Mouse (Mus musculus) erythroid progenitor cell, adult 5-6 weeks (primary cell): ENCODE results near the gene Nectin2. TPM values are rescaled to one million over a fixed set of nuclear protein-coding genes. Genes with fewer than 3 reads are reported as not detected.
A peak's percentile ranks its signal among the peaks of the same experiment; 100 is the strongest.

Experiments used
- ATAC-seq: replicated peaks from 2 replicates; pipeline ENCODE4 v1.8.0; 2016; ENCODE audit warnings: moderate number of reproducible peaks, mild to moderate bottlenecking, moderate TSS enrichment, inconsistent platforms; ENCODE audit not compliant: poor library complexity, low FRiP score, severe bottlenecking
- total RNA-seq, 2 experiments: library from RNA; stranded (forward) in 1 of 2; stranded (reverse) in 1 of 2; fragments of 150-400 nt in 1 of 2; fragments of 186-747, 209-891 nt in 1 of 2; gene quantifications; 2 replicates each; pipeline versions ENCODE4 v1.2.3 to v1.2.4; 2015 to 2017; ENCODE audit warnings: low replicate concordance in 2 of 2

The Nectin2 gene
- total RNA-seq, 2 experiments from 2014 or later: not detected

- ATAC-seq: no peak
Measured at GRCm38 (mm10) chr7:19769434-19770374, 19.4 kb upstream of the Nectin2 start.

DNA sequence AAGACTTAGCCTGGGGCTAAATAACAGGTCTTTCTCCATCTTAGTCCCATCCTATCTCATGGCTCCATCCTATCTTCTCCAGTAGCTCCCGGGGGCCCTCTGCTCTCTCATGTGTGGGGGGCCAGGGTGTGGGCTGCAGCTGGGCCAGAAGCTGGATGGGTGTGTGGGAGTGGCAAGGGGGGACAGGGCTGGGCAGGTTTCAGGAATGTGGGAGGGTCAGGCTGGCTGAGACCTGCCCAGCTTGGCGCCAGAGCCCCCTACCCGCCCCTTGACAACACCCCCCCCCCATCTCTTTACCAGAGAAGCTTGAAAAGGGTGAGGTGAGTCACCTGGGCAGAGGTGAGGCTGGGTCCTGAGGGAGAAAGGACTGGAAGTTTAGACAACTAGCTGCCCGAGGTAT lies 18.7 kb upstream of the Nectin2 start:
- ATAC-seq: no peak

DNA sequence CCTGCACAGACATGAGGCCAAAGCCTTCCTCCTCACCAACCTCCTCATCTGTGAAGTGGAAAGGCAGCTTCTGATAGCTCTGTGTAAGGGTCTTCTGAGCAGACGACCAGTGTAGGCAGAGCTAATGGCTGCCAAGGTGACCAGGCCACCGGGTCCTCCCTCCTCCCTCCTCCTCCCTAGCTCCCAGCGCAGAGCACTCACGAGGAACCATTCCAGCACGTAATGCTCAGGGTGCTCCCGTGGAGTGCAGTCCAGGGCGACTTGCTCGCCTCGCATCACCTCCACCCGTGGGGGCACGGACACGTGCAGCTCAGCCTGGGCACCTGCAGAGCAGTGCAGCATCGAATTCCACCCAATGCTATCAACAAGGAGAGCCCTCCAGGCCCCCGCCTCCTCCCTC lies 18.0 kb upstream of the Nectin2 start:
- ATAC-seq: no peak

DNA sequence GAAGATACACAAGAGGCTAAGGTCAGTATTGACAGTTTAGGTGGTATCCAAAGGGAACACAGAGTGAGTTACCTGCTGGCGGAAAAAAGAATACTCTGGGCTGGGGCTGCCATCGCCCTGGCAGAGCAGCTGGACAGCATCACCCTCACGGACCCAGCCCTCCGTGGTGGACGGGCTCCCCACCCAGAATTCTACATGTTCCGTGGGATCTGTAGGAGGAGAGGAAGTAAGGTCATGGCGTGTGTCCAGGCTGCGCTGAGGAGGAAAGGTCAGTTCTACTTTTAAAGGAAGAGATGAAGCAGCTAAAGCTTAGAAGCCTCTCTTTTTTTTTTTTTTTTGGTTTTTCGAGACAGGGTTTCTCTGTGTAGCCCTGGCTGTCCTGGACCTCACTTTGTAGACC lies 14.3 kb upstream of the Nectin2 start:
- ATAC-seq: no peak

DNA sequence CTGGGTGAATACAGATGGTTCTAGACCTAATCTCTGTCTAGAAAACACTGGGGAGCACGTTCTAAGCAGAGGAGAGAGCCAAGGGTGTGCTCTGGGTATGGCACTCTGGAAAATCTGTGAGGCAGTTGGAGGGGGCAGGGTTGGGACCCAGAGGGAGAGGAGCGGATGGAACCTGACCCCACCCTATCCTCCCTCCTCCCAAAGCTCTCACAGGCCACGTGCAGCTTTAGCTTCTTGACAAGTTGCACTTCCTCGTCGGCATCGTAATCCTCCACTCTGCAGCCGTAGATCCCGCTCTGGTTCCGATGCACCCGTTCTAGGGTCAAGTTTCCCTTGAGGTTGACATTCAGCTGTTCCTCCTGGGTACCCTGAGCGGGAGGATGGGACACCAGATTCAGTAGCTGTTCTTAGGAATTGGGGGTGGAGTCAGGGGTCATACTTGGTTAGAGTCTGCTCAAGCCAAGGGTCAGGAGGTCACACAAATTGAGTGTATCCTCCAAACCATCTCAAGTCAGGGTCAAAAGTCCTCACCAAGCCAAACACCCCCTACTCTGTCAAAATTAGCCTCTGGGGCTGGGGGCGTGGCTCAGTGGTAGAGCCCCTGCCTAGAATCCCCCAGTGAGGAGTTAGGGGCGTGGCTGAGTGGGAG lies 13.7 kb upstream of the Nectin2 start:
- ATAC-seq: no peak

- no peak for ATAC-seq
Measured at GRCm38 (mm10) chr7:19762283-19762682, 12.0 kb upstream of the Nectin2 start.

GRCm38 (mm10) chr7:19760021-19760420 lies 9.7 kb upstream of the Nectin2 start:
- ATAC-seq: no peak

DNA sequence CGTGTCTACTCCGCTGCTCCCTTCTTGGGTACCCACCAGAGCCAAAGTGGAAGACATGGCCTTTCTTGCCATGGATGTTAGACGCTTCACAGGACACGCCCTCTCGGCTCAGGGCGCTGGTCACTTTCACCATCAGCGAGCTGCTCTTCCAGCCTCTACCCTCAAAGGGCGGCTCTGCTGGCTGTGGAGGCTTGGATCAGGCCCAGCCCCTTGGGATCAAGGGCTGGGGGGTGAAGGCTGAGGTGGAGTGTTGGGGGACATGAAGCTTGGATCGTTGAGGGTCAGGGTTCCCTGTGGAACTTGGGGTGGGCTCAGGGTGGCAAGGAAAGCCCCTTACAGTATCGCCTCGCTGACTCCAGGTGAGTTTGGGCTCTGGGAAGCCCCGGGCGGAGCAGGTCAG lies 8.3 kb upstream of the Nectin2 start:
- ATAC-seq: no peak

- ATAC-seq: peak; percentile 30; the same call in 1 of the 2 replicates
Measured at GRCm38 (mm10) chr7:19755851-19756786, 5.8 kb upstream of the Nectin2 start.

DNA sequence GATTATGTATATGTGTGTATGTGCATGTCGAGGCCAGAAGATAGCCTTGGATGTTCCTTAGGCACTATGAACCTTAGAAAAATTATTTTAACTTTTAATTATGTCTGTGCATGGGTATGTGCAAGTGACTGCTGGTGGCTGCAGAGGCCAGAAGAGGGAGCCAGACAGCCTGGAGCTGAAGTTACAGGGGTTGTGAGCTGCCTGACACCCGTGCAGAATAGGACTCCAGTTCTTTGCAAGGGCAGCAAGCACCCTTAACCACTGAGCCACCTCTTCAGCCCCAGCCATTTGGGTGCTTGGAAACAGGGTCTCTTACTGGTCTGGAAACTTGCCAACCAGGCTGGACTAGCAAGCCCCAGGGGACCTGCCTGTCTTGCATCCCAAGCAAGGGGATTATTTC lies 4.7 kb upstream of the Nectin2 start:
- no peak for ATAC-seq

DNA sequence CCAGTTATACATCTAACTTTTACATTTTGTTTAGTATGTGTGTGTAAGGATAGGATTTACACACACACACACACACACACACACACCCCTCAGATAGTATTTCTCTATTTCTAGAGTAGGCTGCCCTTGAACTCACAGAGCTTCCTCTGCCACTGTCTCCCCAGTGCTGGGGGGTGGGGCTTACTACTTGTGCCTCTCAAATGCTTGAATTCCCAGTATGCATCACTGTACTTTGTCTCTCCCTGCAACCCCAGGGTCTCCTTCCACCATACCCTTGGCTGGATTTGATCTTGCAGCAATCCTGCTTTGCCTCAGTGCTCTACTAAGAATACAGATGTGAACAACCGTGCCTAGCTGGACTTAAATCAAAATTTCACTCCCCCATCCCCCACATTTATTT lies 3.8 kb upstream of the Nectin2 start:
- no peak for ATAC-seq

GRCm38 (mm10) chr7:19753587-19753986 lies 3.3 kb upstream of the Nectin2 start:
- no peak for ATAC-seq

DNA sequence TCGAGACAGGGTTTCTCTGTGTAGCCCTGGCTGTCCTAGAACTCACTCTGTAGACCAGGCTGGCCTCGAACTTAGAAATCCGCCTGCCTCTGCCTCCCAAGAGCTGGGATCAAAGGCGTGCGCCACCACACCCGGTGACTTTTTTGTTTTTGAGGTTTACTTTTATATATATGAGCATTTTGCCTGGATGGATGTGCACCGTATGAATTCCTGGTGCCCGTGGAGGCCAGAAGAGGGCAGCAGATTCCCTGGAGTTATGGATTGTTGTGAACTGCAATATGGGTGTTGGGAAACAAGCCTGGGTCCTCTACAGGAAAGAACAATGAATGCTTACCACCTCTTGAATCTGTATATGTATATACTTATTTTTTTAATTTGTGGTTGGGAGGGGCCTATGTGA lies 2.4 kb upstream of the Nectin2 start:
- ATAC-seq: no peak

DNA sequence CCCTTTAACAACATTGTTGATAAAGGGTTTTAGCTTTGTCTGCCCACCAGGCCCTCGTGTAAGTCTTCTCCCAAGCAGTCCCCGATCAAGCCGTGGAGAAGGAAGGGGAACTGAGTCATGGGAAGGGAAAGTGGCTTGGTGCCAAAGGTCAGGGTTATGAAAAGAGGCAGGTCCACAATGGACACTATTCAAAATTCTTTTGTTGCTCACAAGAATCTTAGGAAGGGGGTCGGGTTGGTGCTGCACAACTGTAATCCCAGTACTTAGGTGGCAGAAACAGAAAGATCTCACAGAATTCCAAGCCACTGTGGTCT lies 744 bp upstream of the Nectin2 start:
- no peak for ATAC-seq

- ATAC-seq: peak; percentile 79
Measured at GRCm38 (mm10) chr7:19749389-19750216, 680 bp downstream of the Nectin2 start.

- ATAC-seq: no peak
Measured at GRCm38 (mm10) chr7:19748219-19749195, 1.8 kb downstream of the Nectin2 start.

GRCm38 (mm10) chr7:19747420-19748218 lies 2.7 kb downstream of the Nectin2 start:
- no peak for ATAC-seq
